Mouse (Mus musculus) mature B cell (primary cell): ENCODE data around the gene Ifi203.
"Not testable (repeated sequence)": the region's sequence is repeated elsewhere in the genome, so short reads cannot be mapped to it uniquely, and the experiment has no call there.

Experiments
- in situ Hi-C: fragments of 300-500 bp; cut with MboI; formaldehyde crosslinking; loops from 2 replicates; pipeline ENCODE4 v1.14.3; 2019

The Ifi203 gene

GRCm38 (mm10) chr1:173941924-173942779 lies at the start of gene Ifi203, which contains the start of gene Mndal:
Ifi203 (minus strand) TSS chr1:173942672.
Mndal (minus strand) TSS chr1:173942491.
- in situ Hi-C loops = not testable (repeated sequence)

DNA sequence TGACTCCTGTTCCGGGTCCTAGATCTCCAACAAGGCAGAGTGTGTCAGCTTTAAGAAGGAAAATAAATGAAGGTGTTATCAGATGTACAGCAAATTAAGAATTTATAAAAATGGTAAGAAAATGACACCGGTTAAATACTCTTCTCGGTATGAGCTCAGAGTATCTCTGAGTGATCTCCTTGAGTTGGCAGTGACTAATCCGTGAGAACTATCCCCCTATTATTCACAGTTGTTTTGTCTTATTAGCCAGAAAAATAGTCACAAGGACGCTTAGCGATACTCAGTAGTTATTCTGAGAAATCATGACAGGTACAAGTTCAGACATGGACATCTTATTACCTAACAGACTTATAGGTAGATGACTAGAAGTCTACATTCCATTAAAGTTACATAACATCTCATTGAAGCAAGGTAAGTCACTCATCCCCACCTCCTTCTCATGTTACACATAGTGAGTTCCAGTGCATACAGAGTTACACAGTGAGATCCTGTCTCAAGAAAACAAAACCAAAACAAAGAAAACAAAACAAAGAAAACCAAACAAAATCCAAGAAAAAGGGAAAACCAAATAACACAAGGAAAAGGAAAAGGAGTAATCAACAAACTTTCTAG lies 40.3 kb upstream of the Ifi203 start, which contains the start of gene Ifi202b:
Gene Ifi202b (minus strand): TSS at position 51 of the 612 bp plus-strand sequence.
- in situ Hi-C loops = not testable (repeated sequence)

GRCm38 (mm10) chr1:173981038-173981437 lies 38.6 kb upstream of the Ifi203 start:
- in situ Hi-C loops = not testable (repeated sequence)

- in situ Hi-C loops = no loop called here
These were observed 35.1 kb upstream of the Ifi203 start for GRCm38 (mm10) chr1:173977622-173978021.

DNA sequence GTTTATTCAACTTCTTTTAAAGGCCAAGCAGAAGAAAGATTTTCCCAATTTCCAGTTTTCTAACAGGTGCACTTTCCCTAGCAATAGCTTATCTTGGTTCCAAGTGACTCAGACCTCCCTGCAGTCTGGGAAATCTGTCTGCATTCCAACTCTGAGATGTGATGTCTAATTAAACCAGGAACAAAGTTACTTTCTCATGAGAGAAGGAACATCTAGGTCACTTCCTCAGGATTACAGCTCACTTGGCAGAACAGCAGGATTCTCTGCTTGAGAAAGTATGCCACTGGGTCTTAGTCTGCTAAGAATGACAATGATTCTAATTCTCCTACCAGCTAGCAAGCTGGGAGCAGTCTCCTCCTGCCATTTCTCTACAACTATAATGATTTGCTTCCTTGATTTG lies 30.6 kb upstream of the Ifi203 start:
- in situ Hi-C loops = no loop called here

DNA sequence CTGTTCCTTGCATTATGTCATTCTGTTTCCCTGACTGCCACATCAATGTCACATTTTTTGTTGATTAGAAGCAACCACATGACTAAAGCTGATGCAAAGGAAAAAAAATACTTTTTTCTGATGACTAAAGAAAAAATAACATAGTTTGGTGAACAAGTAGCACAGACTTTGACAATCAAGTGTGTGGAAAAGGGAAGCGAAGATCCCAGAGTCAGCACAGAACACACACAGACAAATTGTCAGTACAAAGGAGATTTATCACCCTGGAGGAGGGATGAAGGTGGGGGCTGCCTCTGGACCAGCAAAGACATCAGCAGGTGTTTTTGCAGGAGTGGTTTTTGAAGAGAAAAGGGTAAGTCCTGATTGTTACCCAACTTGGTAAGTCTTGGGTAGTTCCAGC lies 19.0 kb upstream of the Ifi203 start:
- in situ Hi-C loops = not testable (repeated sequence)

- in situ Hi-C loops = not testable (repeated sequence)
These were observed 17.5 kb upstream of the Ifi203 start for GRCm38 (mm10) chr1:173959998-173960397.

DNA sequence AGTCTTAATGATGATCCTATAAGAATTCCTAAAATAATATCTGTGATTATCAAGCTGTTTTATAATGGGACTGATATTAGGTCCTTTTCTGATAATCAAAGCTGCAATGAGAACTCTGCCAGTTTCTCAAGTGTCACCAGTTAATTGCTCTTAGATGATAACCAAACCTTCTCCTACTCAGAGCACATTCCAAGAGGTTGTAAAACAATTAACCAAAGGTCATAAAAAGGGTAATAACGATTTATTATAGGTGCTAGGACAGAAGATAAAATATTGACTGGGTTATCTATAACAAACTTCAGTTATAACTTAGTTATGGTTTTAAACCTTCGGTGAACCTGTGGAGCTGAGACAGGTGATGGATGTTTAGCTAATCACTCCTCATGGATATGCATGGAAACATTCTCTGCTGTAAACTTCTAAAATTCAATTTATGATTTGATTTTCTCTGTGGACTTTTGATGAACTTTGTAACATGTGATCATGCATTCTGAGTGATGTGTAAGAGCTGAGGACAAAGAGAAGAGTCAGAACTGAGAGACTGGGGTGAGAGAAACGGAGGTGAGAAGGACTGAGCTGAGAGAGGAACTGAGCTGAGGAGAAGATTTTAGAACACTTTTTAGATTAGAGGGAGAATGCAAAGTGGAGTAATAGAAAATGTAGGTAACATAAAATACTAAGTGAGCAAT lies 13.5 kb upstream of the Ifi203 start:
- in situ Hi-C loops = not testable (repeated sequence)

- in situ Hi-C loops = no loop called here
These were observed 12.8 kb upstream of the Ifi203 start for GRCm38 (mm10) chr1:173955071-173955796.

DNA sequence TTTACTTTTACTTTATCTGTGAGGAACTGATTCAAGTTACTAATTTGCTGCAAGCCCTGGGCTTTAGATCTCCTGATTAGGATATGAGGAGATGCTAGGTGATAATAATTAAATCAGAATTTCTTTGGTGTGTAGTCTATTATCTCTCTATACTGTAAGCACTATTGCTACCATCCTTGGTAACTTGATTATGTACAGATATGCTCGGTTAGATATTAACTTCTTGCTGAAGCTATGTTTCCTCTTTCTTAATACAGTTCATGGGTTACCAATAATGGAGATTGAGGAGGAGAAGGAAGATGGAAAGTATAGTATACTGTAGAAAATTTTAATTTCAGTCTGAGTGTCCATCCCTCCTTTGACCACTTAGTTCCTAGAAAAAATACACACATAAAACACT lies 11.1 kb upstream of the Ifi203 start:
- in situ Hi-C loops = no loop called here

- in situ Hi-C loops = not testable (repeated sequence)
These were observed 6.6 kb upstream of the Ifi203 start for GRCm38 (mm10) chr1:173949044-173949443.

GRCm38 (mm10) chr1:173942780-173943066 lies 251 bp upstream of the Ifi203 start:
- in situ Hi-C loops = not testable (repeated sequence)

- in situ Hi-C loops = not testable (repeated sequence)
These were observed 950 bp downstream of the Ifi203 start for GRCm38 (mm10) chr1:173941522-173941921.

DNA sequence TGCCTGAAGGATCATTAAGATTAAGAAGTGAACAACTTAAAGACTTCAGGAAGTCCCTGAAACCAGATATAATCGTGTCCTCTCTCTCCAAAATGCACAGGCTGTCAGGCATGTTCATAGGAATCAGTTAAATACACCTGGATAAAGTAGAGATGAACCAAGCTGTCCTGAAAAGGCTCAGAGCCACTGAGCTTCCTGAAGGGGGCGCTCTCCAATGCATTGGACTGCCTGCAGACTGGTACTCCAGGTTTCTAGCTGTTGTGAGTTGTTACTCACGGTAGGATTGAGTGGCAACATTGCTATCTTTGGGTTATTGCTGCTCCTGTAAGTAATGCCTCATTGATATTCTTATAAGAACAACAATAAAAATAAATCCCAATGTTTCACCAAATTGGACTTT lies 23.2 kb downstream of the Ifi203 start:
- in situ Hi-C loops = not testable (repeated sequence)

GRCm38 (mm10) chr1:173914559-173914958 lies 27.9 kb downstream of the Ifi203 start:
- in situ Hi-C loops = no loop called here

DNA sequence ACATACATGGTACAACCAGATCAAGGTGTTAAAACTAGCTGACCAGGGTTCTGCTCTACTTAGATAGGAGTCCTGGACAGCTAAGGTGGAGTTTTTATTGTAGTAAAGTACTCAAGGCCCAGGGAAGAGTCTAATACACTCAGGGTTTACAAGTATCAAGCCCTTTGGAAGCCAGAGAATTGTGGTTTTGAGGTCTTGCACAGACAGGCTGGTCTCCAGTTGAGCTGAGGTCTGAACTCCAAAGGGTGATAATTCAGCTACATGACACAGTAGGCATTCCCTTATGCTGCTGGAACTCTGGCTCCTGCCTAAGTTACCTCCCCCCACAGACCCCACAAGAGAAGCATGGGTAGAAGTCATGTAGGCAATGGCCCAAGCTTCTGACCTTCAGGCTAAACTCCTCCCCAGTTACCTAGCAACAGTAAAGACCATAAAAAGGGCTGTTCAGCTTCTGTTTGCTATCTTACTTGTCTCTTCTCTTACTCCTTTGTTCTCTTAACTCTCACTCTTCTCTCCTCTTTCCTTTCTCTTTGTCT lies 29.1 kb downstream of the Ifi203 start:
- in situ Hi-C loops = not testable (repeated sequence)

- in situ Hi-C loops = not testable (repeated sequence)
These were observed 29.8 kb downstream of the Ifi203 start, which contains the start of gene Ifi211 for GRCm38 (mm10) chr1:173912548-173913255. Ifi211 (minus strand) TSS chr1:173913046.

GRCm38 (mm10) chr1:173911808-173912464 lies 30.5 kb downstream of the Ifi203 start:
- in situ Hi-C loops = no loop called here

DNA sequence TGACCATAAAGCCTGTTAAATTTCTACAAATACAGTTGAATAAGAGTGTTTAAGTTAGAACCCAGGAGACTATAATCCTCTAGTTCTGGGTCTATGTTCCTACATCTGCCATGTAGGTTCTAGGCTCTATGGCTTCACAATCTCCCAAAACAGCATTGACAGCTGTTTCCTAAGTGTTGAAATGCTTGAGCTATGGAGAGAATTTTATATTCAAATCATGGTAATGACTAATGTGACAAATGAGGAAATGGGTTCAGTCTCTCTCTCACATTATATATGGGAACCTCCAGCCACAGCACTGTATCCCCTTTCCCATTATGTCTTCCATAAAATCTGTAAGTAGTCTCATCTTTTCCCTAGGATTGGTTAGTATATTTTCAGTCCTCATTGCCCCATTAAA lies 34.1 kb downstream of the Ifi203 start:
- in situ Hi-C loops = not testable (repeated sequence)

DNA sequence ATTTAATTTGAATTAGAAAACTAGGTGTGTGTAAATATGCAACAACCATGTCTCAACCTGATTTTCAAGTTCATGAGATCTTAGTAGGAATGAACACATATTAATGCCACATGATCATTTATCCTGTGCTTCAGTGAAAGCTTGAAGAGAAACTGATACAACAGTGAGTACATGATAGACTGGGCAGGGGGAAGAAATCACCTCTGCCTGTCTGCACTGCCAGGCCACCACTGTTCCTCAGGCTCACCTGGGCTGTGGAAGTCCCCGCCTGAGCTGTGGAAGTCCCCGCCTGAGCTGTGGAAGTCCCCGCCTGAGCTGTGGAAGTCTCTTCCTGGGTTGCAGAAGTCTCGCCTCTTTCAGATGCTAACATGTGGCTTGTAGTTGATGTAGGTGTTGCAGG lies 36.6 kb downstream of the Ifi203 start:
- in situ Hi-C loops = not testable (repeated sequence)
